Mouse (Mus musculus): Measurements from ENCODE around the gene Mettl25. TPM values are rescaled to one million over a fixed set of nuclear protein-coding genes. Genes with fewer than 3 reads are reported as not detected.

The Mettl25 gene
- polyA plus RNA-seq, 1 experiment from 2014 or later = 11.2 TPM

- no peaks in the 10 kb centered on the region for H3K27me3 ChIP-seq (replicated peaks; ENCODE audit: control insufficient read depth, insufficient read depth, low read length)
- WGBS = 6% methylated on average over 6 of the region's 6 CpGs
- H3K4me3 ChIP-seq (ENCODE audit: low read depth, low read length) = no peak overlapping the region
- no peak overlapping the region for H3K9ac ChIP-seq (ENCODE audit: low read depth, low read length)
- no peaks in the 10 kb centered on the region for H3K9me3 ChIP-seq (ENCODE audit: control insufficient read depth, low read length)
- ATAC-seq (ENCODE audit: low read depth) (no peak), DNase-seq (ENCODE audit: low spot score) (peak; percentile 78)
- H3K36me3 ChIP-seq (ENCODE audit: control insufficient read depth, insufficient read depth, low read length) = no peaks in the 10 kb centered on the region
- no peaks in the 10 kb centered on the region for H3K4me1 ChIP-seq (ENCODE audit: control insufficient read depth, insufficient read depth, low read length)
- H3K27ac ChIP-seq (replicated peaks; ENCODE audit: low read depth, low read length) = no peak overlapping the region
- H3K4me2 ChIP-seq (ENCODE audit: low read depth, low read length) = no peak overlapping the region
These were observed 126.3 kb downstream of the Mettl25 start for GRCm38 (mm10) chr10:105714844-105715243.

GRCm38 (mm10) chr10:105714366-105714765 lies 126.8 kb downstream of the Mettl25 start:
- DNase-seq (ENCODE audit: low spot score) = no peak
- 36% methylated on average over 4 of the region's 4 CpGs for WGBS
- Histone ChIP-seq H3K27me3 (replicated peaks; ENCODE audit: control insufficient read depth, insufficient read depth, low read length) (no peaks in the 10 kb centered on the region), H3K4me1 (ENCODE audit: control insufficient read depth, insufficient read depth, low read length) (no peaks in the 10 kb centered on the region), H3K4me2 (ENCODE audit: low read depth, low read length) (no peak overlapping the region), H3K9ac (ENCODE audit: low read depth, low read length) (no peak overlapping the region), H3K36me3 (ENCODE audit: control insufficient read depth, insufficient read depth, low read length) (no peaks in the 10 kb centered on the region), H3K9me3 (ENCODE audit: control insufficient read depth, low read length) (no peaks in the 10 kb centered on the region), H3K4me3 (ENCODE audit: low read depth, low read length) (no peak overlapping the region), H3K27ac (replicated peaks; ENCODE audit: low read depth, low read length) (no peak overlapping the region; the same call in 1 of the 2 replicates)
- ATAC-seq (ENCODE audit: low read depth) = no peak

GRCm38 (mm10) chr10:105713222-105713621 lies 128.0 kb downstream of the Mettl25 start:
- H3K4me2 ChIP-seq (ENCODE audit: low read depth, low read length) = no peak overlapping the region
- WGBS = 62% methylated on average over 5 of the region's 5 CpGs
- DNase-seq (ENCODE audit: low spot score) (peak; percentile 20), ATAC-seq (ENCODE audit: low read depth) (no peak)
- no peak overlapping the region for H3K9ac ChIP-seq (ENCODE audit: low read depth, low read length)
- H3K36me3 ChIP-seq (ENCODE audit: control insufficient read depth, insufficient read depth, low read length) = no peaks in the 10 kb centered on the region
- no peaks in the 10 kb centered on the region for H3K9me3 ChIP-seq (ENCODE audit: control insufficient read depth, low read length)
- no peak overlapping the region for H3K4me3 ChIP-seq (ENCODE audit: low read depth, low read length)
- no peaks in the 10 kb centered on the region for H3K4me1 ChIP-seq (ENCODE audit: control insufficient read depth, insufficient read depth, low read length)
- H3K27me3 ChIP-seq (replicated peaks; ENCODE audit: control insufficient read depth, insufficient read depth, low read length) = no peaks in the 10 kb centered on the region
- H3K27ac ChIP-seq (replicated peaks; ENCODE audit: low read depth, low read length) = no peak overlapping the region

Other genes starting within 250 kb of the Mettl25 start
- 56.4 and 58.4 TPM in 2 replicates for gene Ccdc59, start 313 bp downstream of the Mettl25 start, polyA plus RNA-seq (2014; fragmentation: Nextera tagmentation; extraction: Ambion mirVana)

Measured in embryonic facial prominence, embryonic 14.5 days (tissue).